Mouse (Mus musculus) neutrophil, adult 83 days (primary cell): ENCODE measurements around the gene Lamc1. TPM values are rescaled to one million over a fixed set of nuclear protein-coding genes. Genes with fewer than 3 reads are reported as not detected.

Source experiments
- total RNA-seq, 2 experiments: library from RNA; stranded (reverse); gene quantifications; one replicate each; pipeline ENCODE4 v1.2.4; 2023

Lamc1 gene
- total RNA-seq, result 1 to 10 TPM; 1.0 to 1.9 TPM

DNA sequence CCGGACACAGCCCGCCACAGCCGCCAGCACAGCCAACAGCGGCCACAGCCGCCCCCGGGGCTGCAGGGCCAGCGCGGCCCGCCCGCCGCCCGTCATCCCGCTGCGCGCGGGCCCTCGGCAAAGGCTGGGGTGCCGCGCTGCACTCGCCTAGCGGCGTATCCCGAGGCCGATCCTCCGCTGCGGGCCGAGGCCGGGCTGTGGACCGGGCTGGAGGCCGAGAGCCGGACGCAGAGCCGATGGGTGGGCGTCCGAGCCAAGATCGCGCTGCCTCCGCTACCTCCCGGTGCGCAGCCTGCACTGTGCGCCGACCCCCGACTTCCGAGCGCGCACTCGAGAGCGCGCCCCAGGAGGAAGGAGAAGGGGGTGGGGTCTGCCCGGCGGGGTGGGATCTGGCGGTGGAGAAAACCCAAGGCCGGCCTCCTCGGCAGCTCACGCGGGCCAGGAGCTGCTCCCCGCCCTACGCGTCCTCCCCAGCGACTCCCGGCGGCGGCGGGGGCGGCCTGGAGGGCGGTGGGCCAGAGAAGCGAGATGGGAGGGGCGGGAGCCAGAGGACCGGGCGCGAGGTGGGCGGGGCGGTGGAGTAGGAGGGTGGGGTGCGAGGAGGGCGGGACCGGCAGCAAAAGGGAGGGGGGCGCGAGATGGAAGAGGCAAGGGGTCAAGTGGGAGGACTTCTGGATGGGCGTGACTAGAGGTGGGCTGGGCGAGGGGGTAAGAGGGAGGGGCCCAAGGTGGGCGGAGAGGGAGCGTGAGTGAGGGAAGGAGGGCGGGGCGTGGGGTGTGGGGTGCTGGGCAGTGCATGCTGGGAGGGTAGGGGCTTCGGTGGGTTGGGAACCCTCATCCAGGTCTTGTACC lies at the start of gene Lamc1:
Lamc1 (minus strand) TSS at position 343 of the 852 bp plus-strand sequence.

DNA sequence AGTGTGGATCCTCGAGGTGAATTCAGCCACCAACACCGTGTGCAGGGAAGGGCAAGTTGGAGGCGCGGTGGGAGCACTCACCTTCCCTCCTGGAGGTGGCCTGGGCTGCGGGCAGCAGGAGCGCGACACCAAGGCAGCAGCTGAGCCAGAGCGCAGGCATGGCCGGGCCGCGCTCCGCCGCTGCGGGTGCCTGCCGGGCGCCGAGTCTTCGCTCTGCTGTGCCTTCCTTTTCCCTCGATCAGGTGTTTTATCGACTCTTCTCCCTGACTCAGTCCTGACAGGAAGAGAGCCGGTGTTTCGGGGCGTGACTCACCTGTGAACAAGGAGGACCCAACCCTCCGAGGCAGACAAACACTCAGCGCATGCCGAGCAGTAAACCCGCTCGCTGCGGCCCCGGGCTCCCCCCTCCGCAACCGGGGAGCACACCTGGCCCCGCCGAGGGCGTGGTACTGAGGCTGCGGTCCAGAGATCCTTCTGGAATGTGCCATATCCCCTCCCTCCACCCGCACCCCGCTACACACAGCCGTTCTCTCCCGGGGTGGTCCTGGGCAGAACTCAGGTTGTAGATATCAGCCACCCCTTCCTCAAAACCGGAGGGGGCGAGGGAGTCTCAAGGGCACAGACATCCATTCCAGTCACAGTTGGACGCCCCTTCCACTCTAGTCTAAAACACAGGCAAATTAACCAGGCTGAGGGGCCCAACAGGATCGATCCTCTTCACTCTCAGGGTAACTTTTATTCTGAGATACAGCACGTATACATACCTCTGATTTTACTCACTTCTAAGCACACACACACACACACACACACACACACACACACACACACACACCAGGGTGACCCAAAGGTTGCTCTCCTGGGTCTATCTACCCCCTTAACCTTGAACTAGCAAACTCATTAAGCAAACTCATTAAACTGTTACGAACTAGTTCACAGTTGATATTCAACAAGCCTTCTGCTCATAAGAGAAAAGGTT lies 146.5 kb downstream of the Lamc1 start, which contains the start of gene Lamc2:
Lamc2 (minus strand) TSS at position 620 of the 976 bp plus-strand sequence.

Other genes with a start within 250 kb of the Lamc1 start
- gene Lamc2, start 146.3 kb downstream of the Lamc1 start, total RNA-seq, result not detected
- gene Shcbp1l, start 92.4 kb upstream of the Lamc1 start, total RNA-seq, result under 1 TPM in 1 of 2 experiments, not detected in 1; 0.35 TPM
- gene Dhx9, start 154.9 kb upstream of the Lamc1 start, total RNA-seq, result 10 to 100 TPM; 91.9 to 93.1 TPM
- 1 to 10 TPM; 3.0 to 3.2 TPM for gene Npl, start 217.3 kb upstream of the Lamc1 start, total RNA-seq